Comparison of ENCODE assay signal across 8 mouse cellular contexts in genomic region chr9:86464151-86465105, GRCm38 (mm10). TPM values are rescaled to one million over a fixed set of nuclear protein-coding genes. Genes with fewer than 3 reads are reported as not detected.
DNase-seq lines count a peak whose midpoint lies in the region; ATAC-seq and TF ChIP-seq lines count a peak whose summit lies in the region.

Gene Ube2cbp (minus strand): TSS chr9:86464950.

- H3K4me2 ChIP-seq in embryonic facial prominence, embryonic 14.5 days (ENCODE audit: low read depth, low read length): peak within 1 kb of the TSS; percentile 61
- H3K4me2 ChIP-seq in limb, embryonic 13.5 days (replicated peaks): peak within 1 kb of the TSS; percentile 63
- H3K4me2 ChIP-seq in midbrain, embryonic 15.5 days: peak within 1 kb of the TSS; percentile 55

- H3K36me3 ChIP-seq in embryonic facial prominence, embryonic 14.5 days (ENCODE audit: control insufficient read depth, insufficient read depth, low read length): no peaks in the 10 kb centered on the region
- no peaks in the 10 kb centered on the region for H3K36me3 ChIP-seq in limb, embryonic 13.5 days
- H3K36me3 ChIP-seq in midbrain, embryonic 15.5 days (replicated peaks): no peaks in the 10 kb centered on the region

- H3K4me3 ChIP-seq in bone marrow, adult 2 months (replicated peaks; ENCODE audit: control insufficient read depth, low read depth, low read length): peak within 1 kb of the TSS; percentile 74
- peak within 1 kb of the TSS; percentile 74 for H3K4me3 ChIP-seq in embryonic facial prominence, embryonic 14.5 days (ENCODE audit: low read depth, low read length)
- H3K4me3 ChIP-seq in limb, embryonic 13.5 days: peak within 1 kb of the TSS; percentile 67
- peak within 1 kb of the TSS; percentile 76 for H3K4me3 ChIP-seq in midbrain, embryonic 15.5 days

- peak; percentile 85 for DNase-seq in 416B (ENCODE audit: low read depth)
- DNase-seq in embryonic facial prominence, embryonic 14.5 days (ENCODE audit: low spot score): peak; percentile 89
- peak; percentile 81 for DNase-seq in heart, adult 8-10 months (ENCODE audit: low spot score)
- DNase-seq in kidney, adult 9 months: peak; percentile 91
- DNase-seq in spleen, adult 18-20 months: peak; percentile 73 to 89

- 0 out of 2 replicates have a peak, but pooled peaks have one; percentile 10 for TF ChIP-seq POLR2A in bone marrow, adult 2 months (IDR thresholded peaks at IDR 0.05; ENCODE audit: borderline replicate concordance, control insufficient read depth, low read depth, low read length)

- TF ChIP-seq CTCF in bone marrow, adult 2 months (IDR thresholded peaks at IDR 0.05; ENCODE audit: control insufficient read depth, insufficient read depth, low read length): peak; percentile 80

- ATAC-seq in embryonic facial prominence, embryonic 14.5 days (ENCODE audit: low read depth): peak; percentile 87
- ATAC-seq in limb, embryonic 13.5 days (ENCODE audit: low FRiP score, low read depth): peak; percentile 87
- ATAC-seq in midbrain, embryonic 15.5 days (replicated peaks): peak; percentile 84

- H3K9me3 ChIP-seq in embryonic facial prominence, embryonic 14.5 days (ENCODE audit: control insufficient read depth, low read length): no peaks in the 10 kb centered on the region
- no peaks in the 10 kb centered on the region for H3K9me3 ChIP-seq in limb, embryonic 13.5 days
- no peaks in the 10 kb centered on the region for H3K9me3 ChIP-seq in midbrain, embryonic 15.5 days

- 1% methylated on average over 70 of the region's 70 CpGs for WGBS in bone marrow, adult 2 months
- 2% methylated on average over 63 of the region's 70 CpGs for WGBS in embryonic facial prominence, embryonic 14.5 days
- WGBS in limb, embryonic 13.5 days: 2% methylated on average over 70 of the region's 70 CpGs
- WGBS in midbrain, embryonic 15.5 days: 2% methylated on average over 70 of the region's 70 CpGs

- peaks cover 3% of the 10 kb centered on the region for H3K27me3 ChIP-seq in embryonic facial prominence, embryonic 14.5 days (replicated peaks; ENCODE audit: control insufficient read depth, insufficient read depth, low read length)
- no peaks in the 10 kb centered on the region for H3K27me3 ChIP-seq in limb, embryonic 13.5 days
- H3K27me3 ChIP-seq in midbrain, embryonic 15.5 days (replicated peaks): peaks cover 5% of the 10 kb centered on the region; the same call in 1 of the 2 replicates

- peak within 1 kb of the TSS; percentile 18; the same call in 1 of the 2 replicates for H3K27ac ChIP-seq in bone marrow, adult 2 months (ENCODE audit: control insufficient read depth, insufficient read depth, low read depth, low read length, poor library complexity)
- peak within 1 kb of the TSS; percentile 71; the same call in 1 of the 2 replicates for H3K27ac ChIP-seq in embryonic facial prominence, embryonic 14.5 days (replicated peaks; ENCODE audit: low read depth, low read length)
- peak within 1 kb of the TSS; percentile 75; the same call in 1 of the 2 replicates for H3K27ac ChIP-seq in limb, embryonic 13.5 days
- H3K27ac ChIP-seq in midbrain, embryonic 15.5 days: peak within 1 kb of the TSS; percentile 90

- no peaks in the 10 kb centered on the region for H3K4me1 ChIP-seq in bone marrow, adult 2 months (ENCODE audit: control insufficient read depth, insufficient read depth, low read length)
- H3K4me1 ChIP-seq in embryonic facial prominence, embryonic 14.5 days (ENCODE audit: control insufficient read depth, insufficient read depth, low read length): peaks cover 6% of the 10 kb centered on the region; the same call in 1 of the 2 replicates
- H3K4me1 ChIP-seq in limb, embryonic 13.5 days: peaks cover 7% of the 10 kb centered on the region
- H3K4me1 ChIP-seq in midbrain, embryonic 15.5 days: peaks cover 31% of the 10 kb centered on the region

- peak within 1 kb of the TSS; percentile 82 for H3K9ac ChIP-seq in embryonic facial prominence, embryonic 14.5 days (ENCODE audit: low read depth, low read length)
- H3K9ac ChIP-seq in limb, embryonic 13.5 days: peak within 1 kb of the TSS; percentile 81
- peak within 1 kb of the TSS; percentile 73 for H3K9ac ChIP-seq in midbrain, embryonic 15.5 days

RNA-seq across cellular contexts. Expression of gene Ube2cbp, which starts in this region (rescaled TPM):
- polyA plus RNA-seq in bone marrow, adult 2 months (2011; ENCODE audit: insufficient read depth, insufficient read length, low replicate concordance, missing spikeins): not detected in 2 replicates
- polyA plus RNA-seq in embryonic facial prominence, embryonic 14.5 days (2014; fragmentation: Nextera tagmentation; extraction: Ambion mirVana): 4.1 and 5.0 TPM in 2 replicates
- 1 to 10 TPM; 1.8 to 2.5 (median 2.3) TPM for total RNA-seq in heart, adult 8-10 months (2022)
- 5.6 and 5.8 TPM in 2 replicates for polyA plus RNA-seq in limb, embryonic 13.5 days (2015; fragmentation: Nextera tagmentation; extraction: Ambion mirVana)
- 6.0 and 7.8 TPM in 2 replicates for polyA plus RNA-seq in midbrain, embryonic 15.5 days (2015; fragmentation: Nextera tagmentation; extraction: Ambion mirVana)

Comparison
In these comparisons a context has a peak if more than half of its experiments do, and no peak if none do; other contexts are left out.
1. Peak in every context shown above with its lines: DNase-seq, ATAC-seq, H3K4me3 ChIP-seq and H3K27ac ChIP-seq.
2. H3K27ac ChIP-seq: peak in every context shown above with its lines; median percentile 90 in midbrain, embryonic 15.5 days; 75 in limb, embryonic 13.5 days; 71 in embryonic facial prominence, embryonic 14.5 days; 18 in bone marrow, adult 2 months.